Mouse (Mus musculus) neural tube, embryonic 11.5 days (tissue): ENCODE data around the gene Rassf5. TPM values are rescaled to one million over a fixed set of nuclear protein-coding genes. Genes with fewer than 3 reads are reported as not detected.

ENCODE experiments used
- ATAC-seq: fragments of 200-750 bp; cut with Nextera tagmentation; 2 replicates; pipeline ENCODE4 v1.8.0; 2017; ENCODE audit warnings: moderate number of reproducible peaks, mild to moderate bottlenecking, moderate TSS enrichment, moderate library complexity; ENCODE audit not compliant: insufficient read depth, low FRiP score, low TSS enrichment
- DNase-seq: peaks from one replicate; pipeline ENCODE4 v3.0.0-alpha.2; 2015; ENCODE audit warnings: low spot score
- H3K27ac ChIP-seq: fragments of 300-500 bp; sonication (generic); 2 replicates; pipeline ENCODE4 v1.5.1; 2014; ENCODE audit warnings: low read depth, mild to moderate bottlenecking, low read length
- H3K27me3 ChIP-seq: fragments of 300-500 bp; sonication (generic); 2 replicates; pipeline ENCODE4 v1.6.1; 2014; ENCODE audit warnings: mild to moderate bottlenecking, low read length, mixed read lengths; ENCODE audit not compliant: control insufficient read depth, insufficient read depth
- H3K36me3 ChIP-seq: fragments of 300-500 bp; sonication (generic); 2 replicates; pipeline ENCODE4 v1.6.1; 2014; ENCODE audit warnings: mild to moderate bottlenecking, low read length, moderate library complexity, mixed read lengths; ENCODE audit not compliant: control insufficient read depth, insufficient read depth
- H3K4me1 ChIP-seq: fragments of 300-500 bp; sonication (generic); 2 replicates; pipeline ENCODE4 v1.6.1; 2014; ENCODE audit warnings: low read length, mixed read lengths; ENCODE audit not compliant: control insufficient read depth, insufficient read depth
- H3K4me2 ChIP-seq: fragments of 300-500 bp; sonication (generic); 2 replicates; pipeline ENCODE4 v1.6.1; 2014; ENCODE audit warnings: low read depth, mild to moderate bottlenecking, moderate library complexity
- H3K4me3 ChIP-seq: fragments of 300-500 bp; sonication (generic); 2 replicates; pipeline ENCODE4 v1.5.1; 2014; ENCODE audit warnings: low read depth, low read length
- H3K9ac ChIP-seq: fragments of 300-500 bp; sonication (generic); 2 replicates; pipeline ENCODE4 v1.6.1; 2014; ENCODE audit warnings: mild to moderate bottlenecking, low read length
- H3K9me3 ChIP-seq: fragments of 300-500 bp; sonication (generic); 2 replicates; pipeline ENCODE4 v1.6.1; 2016; ENCODE audit warnings: low read length; ENCODE audit not compliant: control insufficient read depth
- WGBS: fragments of 180-500 bp; shearing (Covaris S2); extraction: QIAGEN DNeasy Blood & Tissue Kit; methylation state at CpG from one replicate; pipeline ENCODE4 v1.1.7; 2014; 5-methylcytosine and 5-hydroxymethylcytosine counted together
- polyA plus RNA-seq: library from polyadenylated mRNA; unstranded; fragments of >200 nt; fragmentation: Nextera tagmentation; extraction: Ambion mirVana; gene quantifications from 2 replicates; pipeline ENCODE4 v1.2.1, GENCODE M21; 2014

Rassf5 gene
- polyA plus RNA-seq, 1 experiment from 2014 or later, result 1.2 TPM

DNA sequence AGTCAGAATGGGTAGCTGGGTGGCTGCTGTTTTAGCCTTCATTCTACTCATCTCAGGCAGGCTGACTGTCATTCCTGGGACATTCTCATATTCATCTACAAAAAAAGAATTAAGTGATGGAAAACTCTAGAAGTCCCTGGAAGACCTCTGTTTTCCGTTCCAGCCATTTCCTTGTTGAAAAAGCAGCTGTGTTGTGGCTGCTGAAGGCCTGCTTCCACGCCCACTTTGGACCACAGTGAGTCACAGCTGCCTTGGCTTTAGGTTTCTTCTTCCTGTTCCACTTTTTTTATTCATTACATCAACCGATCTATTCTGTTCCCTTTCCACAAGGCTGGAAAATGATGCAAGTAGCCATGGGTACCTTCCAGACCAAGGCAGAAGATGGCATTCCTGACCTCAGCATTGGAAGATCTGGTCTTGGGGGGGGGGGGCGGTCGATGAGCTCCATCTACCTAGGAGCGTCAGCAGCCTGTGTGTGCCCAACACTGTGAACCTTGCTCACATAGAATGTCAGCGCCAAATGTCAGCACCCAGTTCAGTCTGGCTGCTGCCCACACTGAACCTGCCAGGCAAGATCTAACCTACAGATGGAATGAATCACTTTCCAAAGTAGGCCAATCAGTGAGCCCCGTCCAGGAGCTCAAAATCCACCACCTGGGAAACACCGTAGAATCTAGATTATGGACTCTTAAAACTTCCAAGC lies 60.7 kb downstream of the Rassf5 start:
- Histone ChIP-seq H3K27ac (no peak overlapping the region), H3K4me2 (no peak overlapping the region), H3K9ac (no peak overlapping the region), H3K4me3 (no peak overlapping the region), H3K27me3 (no peaks in the 10 kb centered on the region), H3K4me1 (no peaks in the 10 kb centered on the region), H3K9me3 (no peaks in the 10 kb centered on the region), H3K36me3 (no peaks in the 10 kb centered on the region; the same call in 1 of the 2 replicates)
- ATAC-seq (no peak), DNase-seq (no peak)
- 92% methylated on average over 9 of the region's 9 CpGs for WGBS

DNA sequence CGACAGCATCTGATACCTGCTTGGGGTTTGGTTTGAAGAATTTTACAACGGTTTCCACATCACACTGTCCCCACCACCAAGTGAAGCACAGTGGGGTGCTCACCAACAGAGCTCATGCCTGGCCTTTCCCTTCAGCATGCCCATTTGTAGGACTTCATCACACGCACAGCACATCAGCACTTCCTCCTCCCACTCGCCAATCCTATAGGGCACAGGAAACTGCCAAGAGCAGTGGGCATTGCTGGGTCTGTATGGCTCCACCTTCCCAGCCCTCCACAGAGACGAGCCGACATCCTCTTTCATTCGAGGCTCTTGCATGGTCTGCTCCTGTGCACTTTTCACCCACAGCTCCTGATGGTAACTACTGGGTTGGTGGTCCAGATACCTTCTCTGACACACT lies 61.9 kb downstream of the Rassf5 start:
- Histone ChIP-seq H3K4me3 (no peak overlapping the region), H3K36me3 (no peaks in the 10 kb centered on the region; the same call in 1 of the 2 replicates), H3K4me2 (no peak overlapping the region), H3K9me3 (no peaks in the 10 kb centered on the region), H3K27ac (no peak overlapping the region), H3K4me1 (no peaks in the 10 kb centered on the region), H3K27me3 (no peaks in the 10 kb centered on the region), H3K9ac (no peak overlapping the region)
- WGBS, result 84% methylated on average over 7 of the region's 7 CpGs
- no peak for ATAC-seq
- no peak for DNase-seq

DNA sequence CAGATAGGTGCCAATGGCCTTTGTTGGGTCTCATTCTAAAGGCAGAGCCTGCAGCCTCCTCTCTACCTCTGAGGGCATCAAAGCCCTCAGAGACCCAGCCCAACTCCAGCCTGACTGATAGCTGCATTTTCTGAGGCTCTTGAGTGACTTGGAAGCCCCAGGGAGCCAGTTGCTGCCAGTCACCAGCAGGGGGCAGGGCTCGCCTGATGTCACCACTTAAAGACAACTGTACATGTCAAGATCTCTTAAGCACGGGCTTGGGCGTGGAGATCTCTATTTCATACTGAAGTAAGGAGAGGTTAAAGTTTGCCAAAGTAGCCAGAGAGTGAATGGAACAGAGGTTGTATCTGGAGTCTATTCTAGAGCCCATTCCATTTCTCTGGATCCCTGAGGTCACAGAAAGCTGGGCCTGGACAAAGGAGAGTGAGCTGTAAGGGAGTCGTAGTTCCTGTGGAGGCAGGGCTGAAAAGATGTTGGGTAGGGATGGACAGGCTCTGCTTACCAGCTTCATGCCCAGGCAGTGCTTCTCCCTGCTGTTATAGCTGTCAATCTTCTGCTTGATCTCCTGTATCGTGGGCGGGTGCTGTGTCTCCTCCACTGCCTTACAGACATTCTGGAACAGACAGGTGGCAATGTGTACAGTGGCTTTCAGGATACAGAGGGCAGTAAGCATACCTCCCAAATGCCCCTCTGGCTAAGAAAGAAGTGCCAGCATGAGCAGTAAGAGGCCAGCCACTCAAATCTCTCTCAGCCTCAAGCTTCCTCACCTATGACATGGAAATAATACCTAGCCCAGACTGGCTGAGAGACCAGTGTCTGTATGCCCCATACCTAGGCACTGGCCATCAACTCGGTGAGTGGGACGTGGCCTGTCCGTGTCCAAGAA lies 63.2 kb downstream of the Rassf5 start:
- H3K9ac ChIP-seq, result no peak overlapping the region
- H3K4me1 ChIP-seq, result no peaks in the 10 kb centered on the region
- no peaks in the 10 kb centered on the region for H3K27me3 ChIP-seq
- no peaks in the 10 kb centered on the region; the same call in 1 of the 2 replicates for H3K36me3 ChIP-seq
- ATAC-seq (peak; percentile 52; the same call in 1 of the 2 replicates), DNase-seq (peak; percentile 81)
- H3K4me2 ChIP-seq, result no peak overlapping the region
- H3K4me3 ChIP-seq, result no peak overlapping the region
- H3K27ac ChIP-seq, result no peak overlapping the region
- no peaks in the 10 kb centered on the region for H3K9me3 ChIP-seq
- 75% methylated on average over 9 of the region's 9 CpGs for WGBS

DNA sequence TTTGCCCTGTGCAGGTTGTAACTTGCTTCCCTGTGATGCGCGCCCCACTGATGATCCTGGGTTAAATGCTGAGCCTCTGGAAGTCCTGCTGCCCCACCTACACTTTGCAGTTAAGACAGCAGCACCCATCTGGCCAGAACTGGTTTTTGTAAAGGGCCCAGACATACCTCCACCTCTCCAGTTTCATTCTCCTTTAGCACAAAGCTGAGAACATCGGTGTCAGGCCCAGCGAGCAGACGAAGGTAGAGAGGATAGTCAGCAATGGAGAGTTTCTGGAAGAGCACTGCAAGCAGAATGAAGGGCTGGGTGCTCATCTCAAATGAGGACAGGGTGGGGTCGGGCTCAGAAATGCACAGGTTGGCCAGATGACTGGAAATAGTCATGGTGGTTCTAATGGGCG lies 64.7 kb downstream of the Rassf5 start:
- Histone ChIP-seq H3K9ac (no peak overlapping the region), H3K4me2 (no peak overlapping the region), H3K9me3 (no peaks in the 10 kb centered on the region), H3K4me1 (no peaks in the 10 kb centered on the region), H3K4me3 (no peak overlapping the region), H3K27me3 (no peaks in the 10 kb centered on the region), H3K27ac (no peak overlapping the region), H3K36me3 (no peaks in the 10 kb centered on the region; the same call in 1 of the 2 replicates)
- DNase-seq, result no peak
- ATAC-seq, result no peak
- 94% methylated on average over 7 of the region's 7 CpGs for WGBS

DNA sequence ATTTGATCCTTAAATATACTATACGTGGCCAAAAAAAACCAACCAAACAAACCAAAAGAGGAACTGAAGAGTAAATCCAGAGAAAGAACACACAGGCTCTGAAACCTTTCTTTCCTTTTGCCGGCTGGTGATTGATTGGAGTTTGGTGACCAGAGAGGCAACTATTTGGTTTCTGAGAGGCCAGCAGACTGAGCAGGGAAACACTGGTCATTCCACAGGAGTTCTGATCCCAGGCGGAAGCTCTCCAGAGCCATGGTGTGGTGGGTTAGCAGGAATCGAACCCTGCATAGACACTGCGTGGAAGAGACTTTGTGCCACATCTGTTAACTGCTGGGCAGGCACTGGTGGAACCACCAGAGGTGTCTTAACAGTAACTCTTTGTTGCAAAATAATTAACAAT lies 67.0 kb downstream of the Rassf5 start:
- Histone ChIP-seq H3K36me3 (peaks cover 3% of the 10 kb centered on the region; the same call in 1 of the 2 replicates), H3K4me1 (no peaks in the 10 kb centered on the region), H3K9me3 (no peaks in the 10 kb centered on the region), H3K27ac (no peak overlapping the region), H3K4me2 (no peak overlapping the region), H3K27me3 (no peaks in the 10 kb centered on the region), H3K4me3 (no peak overlapping the region), H3K9ac (no peak overlapping the region)
- WGBS, result 83% methylated on average over 5 of the region's 5 CpGs
- ATAC-seq (no peak), DNase-seq (no peak)

DNA sequence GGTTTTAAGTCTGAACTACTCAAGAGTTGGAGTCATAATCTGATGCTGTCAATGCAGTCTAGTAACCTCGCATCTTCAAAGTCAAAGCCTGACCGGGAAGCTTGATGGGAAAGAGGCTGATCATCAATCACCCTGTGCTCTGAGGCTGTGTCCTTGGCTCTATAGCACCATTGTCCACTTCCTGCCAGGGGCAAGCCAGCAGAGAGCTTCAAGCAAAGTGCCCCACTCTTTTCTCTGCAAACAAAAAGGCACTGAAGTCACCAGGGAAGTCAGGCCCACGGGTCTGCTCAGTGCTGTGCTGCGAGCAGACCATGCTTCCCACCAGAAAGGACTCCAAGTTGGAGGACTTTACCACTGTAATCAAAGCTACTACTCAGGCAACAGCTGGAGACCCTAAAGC lies 67.8 kb downstream of the Rassf5 start:
- WGBS, result 52% methylated on average over 4 of the region's 4 CpGs
- no peak; the same call in 1 of the 2 replicates for ATAC-seq
- no peak overlapping the region for H3K4me3 ChIP-seq
- H3K4me1 ChIP-seq, result no peaks in the 10 kb centered on the region
- DNase-seq, result no peak
- H3K9me3 ChIP-seq, result no peaks in the 10 kb centered on the region
- H3K36me3 ChIP-seq, result peaks cover 3% of the 10 kb centered on the region; the same call in 1 of the 2 replicates
- no peaks in the 10 kb centered on the region for H3K27me3 ChIP-seq
- no peak overlapping the region for H3K9ac ChIP-seq
- no peak overlapping the region for H3K27ac ChIP-seq
- H3K4me2 ChIP-seq, result no peak overlapping the region

DNA sequence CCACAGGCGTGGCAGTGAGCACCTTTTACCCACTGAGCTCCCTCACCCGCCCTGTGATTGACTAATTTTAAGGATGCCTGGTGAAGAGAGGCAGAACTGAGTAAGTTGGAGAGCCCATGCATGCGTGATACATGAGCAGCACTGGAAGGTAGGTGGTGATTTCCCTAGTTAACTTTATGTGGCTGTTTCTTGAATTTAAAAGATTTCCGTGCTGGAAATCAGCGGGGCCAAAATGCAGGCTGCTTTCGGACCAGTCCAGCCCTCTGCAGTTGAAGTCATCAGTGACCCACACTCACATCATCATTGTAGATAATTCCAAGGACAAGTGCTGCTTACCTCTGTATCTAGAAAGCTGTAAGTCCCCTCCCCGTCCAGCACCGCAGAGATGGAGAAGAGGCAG lies 69.2 kb downstream of the Rassf5 start:
- H3K4me3 ChIP-seq, result no peak overlapping the region
- no peak overlapping the region for H3K4me2 ChIP-seq
- DNase-seq, result no peak
- peaks cover 8% of the 10 kb centered on the region; the same call in 1 of the 2 replicates for H3K36me3 ChIP-seq
- H3K4me1 ChIP-seq, result no peaks in the 10 kb centered on the region
- 96% methylated on average over 8 of the region's 8 CpGs for WGBS
- no peaks in the 10 kb centered on the region for H3K27me3 ChIP-seq
- H3K27ac ChIP-seq, result no peak overlapping the region
- no peak for ATAC-seq
- H3K9me3 ChIP-seq, result no peaks in the 10 kb centered on the region
- no peak overlapping the region for H3K9ac ChIP-seq

DNA sequence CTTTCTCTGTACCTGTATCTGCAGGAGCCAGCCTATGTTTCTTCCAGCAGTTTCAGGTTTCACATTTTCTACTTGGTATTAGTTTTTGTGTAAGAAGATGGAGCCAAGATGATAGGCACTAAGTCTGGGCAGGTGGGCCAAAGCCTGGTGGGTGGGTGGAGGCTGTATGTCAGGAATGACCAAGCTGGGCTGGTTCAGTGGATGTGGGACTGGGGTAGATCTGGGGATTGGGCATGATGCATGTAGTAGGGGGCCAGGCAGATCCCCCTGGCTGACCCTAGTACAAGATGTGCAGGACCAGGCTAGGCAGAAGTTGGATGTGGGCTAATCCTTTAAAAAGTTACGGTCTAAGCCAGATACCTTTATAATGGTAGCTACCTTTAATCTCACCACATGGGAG lies 69.9 kb downstream of the Rassf5 start:
- DNase-seq, result no peak
- WGBS, result 100% methylated on average over 1 of the region's 1 CpGs
- H3K27me3 ChIP-seq, result no peaks in the 10 kb centered on the region
- peaks cover 8% of the 10 kb centered on the region; the same call in 1 of the 2 replicates for H3K36me3 ChIP-seq
- no peaks in the 10 kb centered on the region for H3K4me1 ChIP-seq
- no peak overlapping the region for H3K4me2 ChIP-seq
- H3K27ac ChIP-seq, result no peak overlapping the region
- ATAC-seq, result no peak
- no peak overlapping the region for H3K9ac ChIP-seq
- H3K4me3 ChIP-seq, result no peak overlapping the region
- H3K9me3 ChIP-seq, result no peaks in the 10 kb centered on the region
